Mouse (Mus musculus) liver, adult 2 months (tissue): ENCODE data around the gene Zc3h8. TPM values are rescaled to one million over a fixed set of nuclear protein-coding genes. Genes with fewer than 3 reads are reported as not detected.
A peak's percentile ranks its signal among the peaks of the same experiment; 100 is the strongest.

ENCODE experiments used
- DNase-seq: peaks from one replicate; pipeline ENCODE4 v3.0.0-alpha.2; 2011; ENCODE audit warnings: low read depth, low spot score; ENCODE audit errors: extremely low read depth
- H3K27ac ChIP-seq: fragments of 200-500 bp; replicated peaks from 2 replicates; pipeline ENCODE4 v1.5.1; 2012; ENCODE audit warnings: low read depth, mild to moderate bottlenecking, control low read depth, inconsistent platforms, low read length; ENCODE audit not compliant: insufficient read depth
- H3K27me3 ChIP-seq: fragments of 200-500 bp; 2 replicates; pipeline ENCODE4 v1.6.1; 2012; ENCODE audit warnings: mild to moderate bottlenecking, moderate library complexity, low read length, inconsistent platforms; ENCODE audit not compliant: control insufficient read depth, insufficient read depth
- H3K36me3 ChIP-seq: fragments of 200-500 bp; 2 replicates; pipeline ENCODE4 v1.6.1; 2012; ENCODE audit warnings: low read length, inconsistent platforms; ENCODE audit not compliant: control insufficient read depth, insufficient read depth
- H3K4me1 ChIP-seq: fragments of 200-500 bp; 2 replicates; pipeline ENCODE4 v1.6.1; 2011; ENCODE audit warnings: low read length; ENCODE audit not compliant: control insufficient read depth, insufficient read depth
- H3K4me3 ChIP-seq: fragments of 200-500 bp; 2 replicates; pipeline ENCODE4 v1.5.1; 2011; ENCODE audit warnings: low read depth, mild to moderate bottlenecking, control low read depth, low read length, moderate library complexity; ENCODE audit not compliant: insufficient read depth
- H3K79me2 ChIP-seq: fragments of 200-500 bp; 2 replicates; pipeline ENCODE4 v1.6.1; 2012; ENCODE audit warnings: inconsistent platforms, mild to moderate bottlenecking, low read length, moderate library complexity; ENCODE audit not compliant: control insufficient read depth, insufficient read depth
- H3K9ac ChIP-seq: fragments of 200-500 bp; 2 replicates; pipeline ENCODE4 v1.6.1; 2012; ENCODE audit warnings: low read depth, mild to moderate bottlenecking, control low read depth, inconsistent platforms, low read length
- CTCF ChIP-seq: fragments of 200-500 bp; IDR thresholded peaks from 2 replicates; pipeline ENCODE4 v1.5.1; 2011; ENCODE audit warnings: low read depth, low read length, control low read depth
- POLR2A ChIP-seq: fragments of 200-500 bp; IDR thresholded peaks from 2 replicates; pipeline ENCODE4 v1.6.1; 2011; ENCODE audit warnings: low read length, control low read depth; ENCODE audit not compliant: insufficient read depth; ENCODE audit errors: extremely low read depth
- WGBS: fragments of 180-500 bp; shearing (Covaris S2); methylation state at CpG from one replicate; pipeline ENCODE4 v1.1.7; 2018; 5-methylcytosine and 5-hydroxymethylcytosine counted together
- polyA plus RNA-seq: library from polyadenylated mRNA; depleted of rRNA; stranded (reverse); fragments of >200 nt; gene quantifications from 2 replicates; pipeline ENCODE4 v1.2.3, GENCODE M21; 2012; rRNA removed
- total RNA-seq: library from RNA; depleted of rRNA; stranded (reverse); fragments of >200 nt; gene quantifications from 2 replicates; pipeline ENCODE4 v1.2.3, GENCODE M21; 2014; rRNA removed

Zc3h8 gene
- total and polyA plus RNA-seq, 2 experiments, result 0.72 to 3.0 TPM

DNA sequence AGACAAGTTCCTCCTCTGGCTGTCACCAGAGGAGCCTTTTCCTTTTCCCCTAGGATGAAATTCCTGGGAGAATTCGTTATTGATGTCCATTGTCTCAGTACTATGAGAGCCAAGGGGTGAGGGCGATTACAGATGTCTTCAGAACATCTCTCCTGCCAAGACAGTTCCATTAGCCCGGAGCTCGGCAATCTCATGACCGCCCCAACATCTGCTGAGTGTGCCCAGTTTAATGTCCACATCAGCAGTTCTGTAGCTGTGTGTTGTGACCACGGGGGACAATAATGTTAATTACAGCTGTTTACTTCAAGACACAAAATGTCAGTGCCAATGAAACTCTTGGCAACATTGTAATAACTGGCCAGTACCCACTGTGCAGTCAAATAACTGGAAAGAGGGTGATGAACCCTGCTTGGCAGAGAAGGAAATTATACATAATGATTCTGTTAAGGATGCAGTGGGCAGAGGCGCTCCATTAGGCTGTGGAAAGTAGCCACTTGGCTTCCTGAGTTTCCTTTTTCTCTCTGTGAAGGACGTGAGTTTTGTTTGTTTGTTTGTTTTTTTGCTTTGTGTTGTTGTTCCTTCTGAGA lies 58.6 kb downstream of the Zc3h8 start:
- Histone ChIP-seq H3K36me3 (no peaks in the 10 kb centered on the region), H3K4me1 (no peaks in the 10 kb centered on the region), H3K27me3 (no peaks in the 10 kb centered on the region), H3K79me2 (no peaks in the 10 kb centered on the region), H3K27ac (no peak overlapping the region), H3K4me3 (no peak overlapping the region), H3K9ac (no peak overlapping the region)
- TF ChIP-seq POLR2A (no peak), CTCF (no peak)
- DNase-seq, result no peak
- 79% methylated on average over 8 of the region's 8 CpGs for WGBS

DNA sequence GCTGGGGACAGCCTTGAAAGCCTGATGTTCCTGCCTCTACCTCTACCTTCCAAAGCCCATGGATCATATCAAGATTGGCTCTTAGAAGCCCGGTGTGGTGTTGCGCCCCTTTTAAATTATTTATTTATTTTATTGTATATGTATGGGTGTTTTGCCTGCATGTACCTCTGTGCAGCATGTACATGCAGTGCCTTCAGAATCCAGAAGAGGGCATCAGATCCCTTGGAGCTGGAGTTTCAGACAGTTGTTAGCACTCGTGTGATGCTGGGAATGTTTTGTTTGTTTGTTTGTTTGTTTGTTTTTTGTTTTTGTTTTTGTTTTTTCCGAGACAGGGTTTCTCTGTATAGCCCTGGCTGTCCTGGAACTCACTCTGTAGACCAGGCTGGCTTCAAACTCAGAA lies 62.6 kb downstream of the Zc3h8 start:
- DNase-seq, result no peak

More for the DNA sequence above, 62.6 kb downstream of the Zc3h8 start:
- 66% methylated on average over 4 of the region's 4 CpGs for WGBS
- Histone ChIP-seq H3K36me3 (no peaks in the 10 kb centered on the region), H3K27me3 (no peaks in the 10 kb centered on the region), H3K4me3 (no peak overlapping the region), H3K79me2 (no peaks in the 10 kb centered on the region), H3K4me1 (no peaks in the 10 kb centered on the region), H3K27ac (no peak overlapping the region), H3K9ac (no peak overlapping the region)
- TF ChIP-seq CTCF, result peak; percentile 20; the same call in 1 of the 2 replicates
- no peak for TF ChIP-seq POLR2A

Other genes with a start within 250 kb of the Zc3h8 start
- 16.5 and 17.0 TPM in 2 replicates for gene Mertk, start 245.1 kb downstream of the Zc3h8 start, total RNA-seq
- gene Mertk, start 245.1 kb downstream of the Zc3h8 start, polyA plus RNA-seq, result 3.0 and 3.8 TPM in 2 replicates
- 20.0 and 23.4 TPM in 2 replicates for gene Tmem87b, start 126.0 kb downstream of the Zc3h8 start, total RNA-seq
- gene Tmem87b, start 126.0 kb downstream of the Zc3h8 start, polyA plus RNA-seq, result 5.8 and 6.9 TPM in 2 replicates
- gene Fbln7, start 81.1 kb downstream of the Zc3h8 start, total RNA-seq, result 0.28 and 0.34 TPM in 2 replicates
- 0.22 and 0.25 TPM in 2 replicates for gene Fbln7, start 81.1 kb downstream of the Zc3h8 start, polyA plus RNA-seq
- 2.1 and 2.5 TPM in 2 replicates for gene Zc3h6, start 23.3 kb upstream of the Zc3h8 start, total RNA-seq
- 0.20 TPM in 2 replicates for gene Zc3h6, start 23.3 kb upstream of the Zc3h8 start, polyA plus RNA-seq
- gene Gm10762, start 23.6 kb upstream of the Zc3h8 start, total RNA-seq, result 4.8 and 8.1 TPM in 2 replicates
- 5.8 and 6.3 TPM in 2 replicates for gene Gm10762, start 23.6 kb upstream of the Zc3h8 start, polyA plus RNA-seq
- gene Vinac1, start 104.1 kb upstream of the Zc3h8 start, total RNA-seq, result 0.09 and 0.13 TPM in 2 replicates
- gene Vinac1, start 104.1 kb upstream of the Zc3h8 start, polyA plus RNA-seq, result 0.04 and 0.12 TPM in 2 replicates
- 3.3 and 3.8 TPM in 2 replicates for gene Ttl, start 121.9 kb upstream of the Zc3h8 start, total RNA-seq
- gene Ttl, start 121.9 kb upstream of the Zc3h8 start, polyA plus RNA-seq, result 1.9 and 2.4 TPM in 2 replicates
- 7.7 and 10.7 TPM in 2 replicates for gene Polr1b, start 156.9 kb upstream of the Zc3h8 start, total RNA-seq
- 8.6 and 15.7 TPM in 2 replicates for gene Polr1b, start 156.9 kb upstream of the Zc3h8 start, polyA plus RNA-seq
- 9.9 and 10.1 TPM in 2 replicates for gene Chchd5, start 185.6 kb upstream of the Zc3h8 start, total RNA-seq
- gene Chchd5, start 185.6 kb upstream of the Zc3h8 start, polyA plus RNA-seq, result 41.2 and 60.2 TPM in 2 replicates